8 mouse cellular contexts compared by ENCODE assay signal in genomic region chr6:47358686-47359085, GRCm38 (mm10).
A peak's percentile ranks its signal among the peaks of the same experiment; 100 is the strongest.
DNase-seq lines count a peak whose midpoint lies in the region; ATAC-seq lines count a peak whose summit lies in the region.

No protein-coding gene starts in this region.

- H3K27ac ChIP-seq in heart, embryonic 11.5 days (ENCODE audit: low read depth, low read length), result no peak overlapping the region
- no peak overlapping the region for H3K27ac ChIP-seq in forebrain, embryonic 14.5 days (ENCODE audit: low read depth, low read length)
- H3K27ac ChIP-seq in midbrain, embryonic 14.5 days (replicated peaks; ENCODE audit: low read depth, low read length), result no peak overlapping the region

- H3K4me1 ChIP-seq in heart, embryonic 11.5 days (ENCODE audit: control insufficient read depth, insufficient read depth, low read length), result 0 out of 2 replicates have a peak, but pooled peaks cover 4% of the 10 kb centered on the region
- no peaks in the 10 kb centered on the region for H3K4me1 ChIP-seq in forebrain, embryonic 14.5 days (ENCODE audit: control insufficient read depth, insufficient read depth, low read length)
- H3K4me1 ChIP-seq in midbrain, embryonic 14.5 days (ENCODE audit: control insufficient read depth, insufficient read depth, low read length), result no peaks in the 10 kb centered on the region

- peak; percentile 22 to 39 for DNase-seq in heart, postnatal 10 days
- peak; percentile 38 for DNase-seq in adrenal gland, postnatal 14 days
- peak; percentile 62 for DNase-seq in forebrain, embryonic 14.5 days (ENCODE audit: low spot score)
- peak; percentile 18 to 45 for DNase-seq in layer of hippocampus, adult 8-10 months (ENCODE audit: low spot score in 2 of 2)
- peak; percentile 59 for DNase-seq in midbrain, embryonic 14.5 days
- no peak for DNase-seq in urinary bladder, adult 18-20 months (ENCODE audit: low spot score in 2 of 2)

- H3K9ac ChIP-seq in heart, embryonic 11.5 days (ENCODE audit: low read depth, low read length), result no peak overlapping the region
- no peak overlapping the region for H3K9ac ChIP-seq in forebrain, embryonic 14.5 days (ENCODE audit: low read length)
- H3K9ac ChIP-seq in midbrain, embryonic 14.5 days (replicated peaks; ENCODE audit: low read length), result no peak overlapping the region

- H3K4me2 ChIP-seq in heart, embryonic 11.5 days, result no peak overlapping the region
- no peak overlapping the region for H3K4me2 ChIP-seq in forebrain, embryonic 14.5 days (ENCODE audit: low read length)
- no peak overlapping the region for H3K4me2 ChIP-seq in midbrain, embryonic 14.5 days (ENCODE audit: low read length)

- H3K36me3 ChIP-seq in heart, embryonic 11.5 days (ENCODE audit: control insufficient read depth, insufficient read depth, low read length), result no peaks in the 10 kb centered on the region
- no peaks in the 10 kb centered on the region for H3K36me3 ChIP-seq in forebrain, embryonic 14.5 days (ENCODE audit: control insufficient read depth, insufficient read depth, low read length)
- no peaks in the 10 kb centered on the region for H3K36me3 ChIP-seq in midbrain, embryonic 14.5 days (ENCODE audit: control insufficient read depth, insufficient read depth, low read length)

- no peak overlapping the region for H3K4me3 ChIP-seq in heart, embryonic 11.5 days (ENCODE audit: low read depth, low read length)
- no peak overlapping the region for H3K4me3 ChIP-seq in forebrain, embryonic 14.5 days (ENCODE audit: low read depth, low read length)
- no peak overlapping the region for H3K4me3 ChIP-seq in midbrain, embryonic 14.5 days (replicated peaks; ENCODE audit: low read depth, low read length)

- no peak for ATAC-seq in heart, embryonic 11.5 days (replicated peaks; ENCODE audit: insufficient number of reproducible peaks, low FRiP score, low TSS enrichment)
- ATAC-seq in CD4-positive, CD25-positive, alpha-beta regulatory T cell, adult 4 months, result peak; percentile 49
- ATAC-seq in forebrain, embryonic 14.5 days, result peak; percentile 60
- ATAC-seq in midbrain, embryonic 14.5 days (ENCODE audit: low FRiP score, low TSS enrichment), result no peak

- intact Hi-C loops in heart, postnatal 10 days (cut with DNase I), result no loop called here

- WGBS in heart, embryonic 11.5 days (ENCODE audit: insufficient replicate concordance), result 47% methylated on average over 2 of the region's 2 CpGs
- 34% methylated on average over 2 of the region's 2 CpGs for WGBS in forebrain, embryonic 14.5 days
- WGBS in midbrain, embryonic 14.5 days, result 44% methylated on average over 2 of the region's 2 CpGs

- no peaks in the 10 kb centered on the region for H3K27me3 ChIP-seq in heart, embryonic 11.5 days (ENCODE audit: control insufficient read depth, insufficient read depth, low read length)
- no peaks in the 10 kb centered on the region for H3K27me3 ChIP-seq in forebrain, embryonic 14.5 days (replicated peaks; ENCODE audit: control insufficient read depth, insufficient read depth, low read length)
- no peaks in the 10 kb centered on the region for H3K27me3 ChIP-seq in midbrain, embryonic 14.5 days (ENCODE audit: control insufficient read depth, insufficient read depth, low read length)

- no peaks in the 10 kb centered on the region for H3K9me3 ChIP-seq in heart, embryonic 11.5 days (replicated peaks; ENCODE audit: control insufficient read depth, low read length)
- H3K9me3 ChIP-seq in forebrain, embryonic 14.5 days (replicated peaks; ENCODE audit: control insufficient read depth, low read length), result no peaks in the 10 kb centered on the region
- H3K9me3 ChIP-seq in midbrain, embryonic 14.5 days (ENCODE audit: control insufficient read depth, low read length), result no peaks in the 10 kb centered on the region

Comparison
In these comparisons a context has a peak if more than half of its experiments do, and no peak if none do; other contexts are left out.
1. DNase-seq: peak in heart, postnatal 10 days (2 of 2), adrenal gland, postnatal 14 days (single experiment), forebrain, embryonic 14.5 days (single experiment), layer of hippocampus, adult 8-10 months (2 of 2) and midbrain, embryonic 14.5 days (single experiment); none in urinary bladder, adult 18-20 months (0 of 2).
2. ATAC-seq: peak in CD4-positive, CD25-positive, alpha-beta regulatory T cell, adult 4 months (single experiment) and forebrain, embryonic 14.5 days (single experiment); none in heart, embryonic 11.5 days (single experiment) and midbrain, embryonic 14.5 days (single experiment).